Mouse (Mus musculus) retina, postnatal 1 day (tissue): ENCODE measurements at regions not wholly inside any gene's neighbourhood (a gene's known extent, or its start where the extent isn't known, plus 50 kb on each side); places are given as distances from the start of the nearest gene placed in this dataset.
A peak's percentile ranks its signal among the peaks of the same experiment; 100 is the strongest.

Experiments used
- DNase-seq: peaks from one replicate; pipeline ENCODE4 v3.0.0-alpha.2; 2012

GRCm38 (mm10) chr11:48605223-48605824, 194.8 kb upstream of the Rack1 start:
- no peak for DNase-seq

- DNase-seq = no peak
Observed at GRCm38 (mm10) chr11:48601096-48601495, 199.0 kb upstream of the Rack1 start.

- DNase-seq = no peak
Observed at GRCm38 (mm10) chr11:48599573-48600127, 200.5 kb upstream of the Rack1 start.

- DNase-seq = no peak
Observed at GRCm38 (mm10) chr11:48599033-48599432, 201.1 kb upstream of the Rack1 start.

- DNase-seq = no peak
Observed at GRCm38 (mm10) chr11:48594429-48594828, 205.7 kb upstream of the Rack1 start.

GRCm38 (mm10) chr11:48588833-48589649, 211.1 kb upstream of the Rack1 start:
- peak; percentile 46 for DNase-seq

GRCm38 (mm10) chr11:48568769-48569168, 231.4 kb upstream of the Rack1 start:
- DNase-seq = no peak

GRCm38 (mm10) chr11:48567583-48568562, 232.3 kb upstream of the Rack1 start:
- no peak for DNase-seq

GRCm38 (mm10) chr11:48558053-48558452, 242.1 kb upstream of the Rack1 start:
- DNase-seq = no peak

- DNase-seq = no peak
Observed at GRCm38 (mm10) chr11:48552006-48552405, 248.1 kb upstream of the Rack1 start.

- DNase-seq = no peak
Observed at GRCm38 (mm10) chr11:48551201-48551600, 248.9 kb upstream of the Rack1 start.

GRCm38 (mm10) chr11:48526316-48526715, 273.8 kb upstream of the Rack1 start:
- no peak for DNase-seq

GRCm38 (mm10) chr11:48525517-48525916, 274.6 kb upstream of the Rack1 start:
- no peak for DNase-seq

GRCm38 (mm10) chr11:48506886-48507285, 293.2 kb upstream of the Rack1 start:
- DNase-seq = no peak

GRCm38 (mm10) chr11:48502011-48502806, 297.9 kb upstream of the Rack1 start:
- peak; percentile 21 for DNase-seq

- no peak for DNase-seq
Observed at GRCm38 (mm10) chr11:48499057-48499456, 301.1 kb upstream of the Rack1 start.

- no peak for DNase-seq
Observed at GRCm38 (mm10) chr11:48488308-48488707, 311.8 kb upstream of the Rack1 start.

GRCm38 (mm10) chr11:48464036-48464435, 336.1 kb upstream of the Rack1 start:
- no peak for DNase-seq

- peak; percentile 2 for DNase-seq
Observed at GRCm38 (mm10) chr11:48449883-48450282, 350.2 kb upstream of the Rack1 start.

GRCm38 (mm10) chr11:48442534-48443254, 357.4 kb upstream of the Rack1 start:
- no peak for DNase-seq

GRCm38 (mm10) chr11:48436712-48437111, 363.4 kb upstream of the Rack1 start:
- no peak for DNase-seq
